ENCODE assay signal across 18 mouse cellular contexts in the genomic region with DNA sequence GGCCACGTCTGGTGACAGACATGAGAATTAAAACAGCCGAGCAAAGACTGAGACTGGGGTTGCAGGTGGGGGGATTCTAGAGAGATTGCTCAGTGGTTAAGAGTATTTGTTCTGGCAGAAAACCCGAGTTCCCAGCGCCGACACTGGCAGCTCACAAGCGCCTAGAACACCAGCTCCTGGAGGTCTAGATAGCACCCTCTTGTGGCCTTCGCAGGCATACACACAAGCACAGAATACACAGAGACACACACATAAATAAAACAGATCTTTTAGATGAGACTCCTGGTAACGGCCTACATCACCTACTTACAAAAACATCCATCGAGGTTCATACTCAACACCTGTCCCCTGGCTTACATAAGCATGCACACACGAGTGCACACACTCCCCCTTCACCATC.
DNase-seq lines count a peak whose midpoint lies in the region; ATAC-seq and TF ChIP-seq lines count a peak whose summit lies in the region.
"Had no signal": no experiment of that assay in that cellular context is flagged by ENCODE, and none has a peak within 500 bp of the region (broad histone marks: within the 10 kb centered on the region; RNA-seq: fewer than 3 reads in every experiment).

No protein-coding gene starts in this region.

- ATAC-seq in kidney, postnatal 0 days (replicated peaks; ENCODE audit: low FRiP score, low read depth) = no peak
- ATAC-seq in megakaryocyte, adult 5-6 weeks (ENCODE audit: poor library complexity, severe bottlenecking) = no peak
- ATAC-seq: forebrain, embryonic 14.5 days; hindbrain, embryonic 16.5 days; midbrain, embryonic 15.5 days had no signal

- no peak overlapping the region for H3K4me3 ChIP-seq in kidney, postnatal 0 days (replicated peaks; ENCODE audit: low read depth, low read length)
- H3K4me3 ChIP-seq in megakaryocyte, embryonic 14.5 days (replicated peaks) = peak overlapping the region; percentile 24
- H3K4me3 ChIP-seq in ES-E14 (ENCODE audit: insufficient read depth in 1 of 2, low read depth in 1 of 2, low read length in 2 of 2, poor library complexity in 1 of 2, severe bottlenecking in 1 of 2) = no peak overlapping the region
- H3K4me3 ChIP-seq: midbrain, embryonic 15.5 days had no signal

- no peak overlapping the region for H3K4me2 ChIP-seq in kidney, postnatal 0 days (ENCODE audit: low read length)
- H3K4me2 ChIP-seq: heart, embryonic 11.5 days; midbrain, embryonic 15.5 days had no signal

- TF ChIP-seq CTCF in kidney, postnatal 0 days (IDR thresholded peaks at IDR 0.05; ENCODE audit: low read depth) = peak; percentile 28; the same call in 1 of the 2 replicates

- H3K27me3 ChIP-seq in kidney, postnatal 0 days (ENCODE audit: insufficient read depth, low read length) = no peaks in the 10 kb centered on the region
- no peaks in the 10 kb centered on the region for H3K27me3 ChIP-seq in megakaryocyte, embryonic 14.5 days (replicated peaks)
- H3K27me3 ChIP-seq: midbrain, embryonic 15.5 days had no signal

- no peaks in the 10 kb centered on the region for H3K9me3 ChIP-seq in kidney, postnatal 0 days (replicated peaks; ENCODE audit: low read length)
- H3K9me3 ChIP-seq in megakaryocyte, embryonic 14.5 days = peaks cover 6% of the 10 kb centered on the region; the same call in 1 of the 2 replicates
- no peaks in the 10 kb centered on the region for H3K9me3 ChIP-seq in ES-E14 (ENCODE audit: control insufficient read depth, insufficient read depth, low read depth, low read length)
- H3K9me3 ChIP-seq: midbrain, embryonic 15.5 days had no signal

- no peak overlapping the region for H3K9ac ChIP-seq in kidney, postnatal 0 days (ENCODE audit: low read depth, low read length)
- no peak overlapping the region for H3K9ac ChIP-seq in ES-E14 (ENCODE audit: insufficient read depth, low read depth, low read length, poor library complexity, severe bottlenecking)
- H3K9ac ChIP-seq: midbrain, embryonic 15.5 days had no signal

- no peak for DNase-seq in kidney, postnatal 0 days (ENCODE audit: low spot score)
- DNase-seq in kidney, postnatal 10 days = no peak
- peak; percentile 47 for DNase-seq in ES-E14 (ENCODE audit: low read depth, low spot score)
- no peak for DNase-seq in thymus, postnatal 25 days
- no peak for DNase-seq in thymus, postnatal 0 days (ENCODE audit: low spot score)
- DNase-seq: adrenal gland, adult 2 months; cerebellum, adult 11 months; cerebellum, postnatal 25 days; gastrocnemius, postnatal 36 days; kidney, adult 8-10 months; lung, adult 2 months; thymus, adult 18-20 months had no signal

- no peaks in the 10 kb centered on the region for H3K36me3 ChIP-seq in kidney, postnatal 0 days (ENCODE audit: insufficient read depth, low read length)
- H3K36me3 ChIP-seq in megakaryocyte, embryonic 14.5 days (replicated peaks; ENCODE audit: low read length) = no peaks in the 10 kb centered on the region
- no peaks in the 10 kb centered on the region for H3K36me3 ChIP-seq in ES-E14 (ENCODE audit: control insufficient read depth, insufficient read depth, low read length, poor library complexity, severe bottlenecking)
- H3K36me3 ChIP-seq: midbrain, embryonic 15.5 days had no signal

- WGBS in kidney, postnatal 0 days = 84% methylated on average over 10 of the region's 10 CpGs

- no peak overlapping the region for H3K27ac ChIP-seq in kidney, postnatal 0 days
- H3K27ac ChIP-seq in ES-E14 (ENCODE audit: insufficient read depth, low read depth, low read length, poor library complexity, severe bottlenecking) = no peak overlapping the region; the same call in 1 of the 2 replicates
- H3K27ac ChIP-seq: midbrain, embryonic 15.5 days had no signal

- H3K4me1 ChIP-seq in kidney, postnatal 0 days (replicated peaks; ENCODE audit: insufficient read depth, low read length) = no peaks in the 10 kb centered on the region
- peaks cover 42% of the 10 kb centered on the region for H3K4me1 ChIP-seq in megakaryocyte, embryonic 14.5 days
- no peaks in the 10 kb centered on the region for H3K4me1 ChIP-seq in ES-E14 (ENCODE audit: control insufficient read depth in 2 of 2, insufficient read depth in 2 of 2, low read length in 2 of 2, poor library complexity in 1 of 2)

- in situ Hi-C loops in ES-E14 (cut with MboI; ENCODE audit: low sequenced_read_pairs in 2 of 2, unreplicated experiment in 2 of 2) = no loop called here

TF ChIP-seq in ES-E14, 5 proteins besides CTCF, POLR2A, EP300 and RAD21:
- no peak for TF ChIP-seq MAFK (IDR thresholded peaks at IDR 0.05; ENCODE audit: insufficient read depth, low read depth, low read length)
- TF ChIP-seq ZNF384 (IDR thresholded peaks at IDR 0.05; ENCODE audit: low read depth, low read length) = no peak
- peak; percentile 37; the same call in 1 of the 2 replicates for TF ChIP-seq ZC3H11A (IDR thresholded peaks at IDR 0.05; ENCODE audit: borderline replicate concordance, low read depth, low read length)
TF ChIP-seq in ES-E14: peak in this region for 1.
